Mouse (Mus musculus): Measurements from ENCODE around the gene Large2.
A peak's percentile ranks its signal among the peaks of the same experiment; 100 is the strongest.

The Large2 gene

GRCm38 (mm10) chr2:92390206-92390930 is 15.7 kb upstream of the Large2 start:
- DNase-seq (ENCODE audit: low spot score in 2 of 2), result no peak

DNA sequence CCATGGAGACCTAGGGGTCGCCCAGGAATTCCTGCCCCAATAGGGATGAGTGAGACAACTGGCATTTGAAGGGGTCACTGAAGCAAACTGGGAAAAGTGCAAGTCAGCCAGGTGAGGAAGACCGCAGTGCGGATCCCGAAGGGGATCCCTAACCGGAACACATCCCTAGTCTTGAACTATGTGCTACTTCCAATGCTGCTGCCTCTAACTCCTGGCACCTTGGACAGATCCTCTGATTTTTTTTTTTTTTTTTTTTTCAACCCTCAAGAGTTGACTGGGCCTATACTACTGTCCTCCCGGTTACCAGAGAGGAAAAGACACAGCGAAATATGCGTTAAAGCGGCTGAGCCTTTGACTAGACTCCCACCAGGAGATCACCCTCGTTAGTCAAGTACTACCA is 15.0 kb upstream of the Large2 start:
- DNase-seq (ENCODE audit: low spot score in 2 of 2), result no peak

- DNase-seq (ENCODE audit: low spot score in 2 of 2), result peak; percentile 80
Observed at GRCm38 (mm10) chr2:92388891-92389641, 14.4 kb upstream of the Large2 start.

GRCm38 (mm10) chr2:92388081-92388517 is 13.4 kb upstream of the Large2 start:
- no peak for DNase-seq (ENCODE audit: low spot score in 2 of 2)

GRCm38 (mm10) chr2:92387646-92388045 is 13.0 kb upstream of the Large2 start:
- DNase-seq (ENCODE audit: low spot score in 2 of 2), result peak in 1 of 2 experiments; percentile 52

DNA sequence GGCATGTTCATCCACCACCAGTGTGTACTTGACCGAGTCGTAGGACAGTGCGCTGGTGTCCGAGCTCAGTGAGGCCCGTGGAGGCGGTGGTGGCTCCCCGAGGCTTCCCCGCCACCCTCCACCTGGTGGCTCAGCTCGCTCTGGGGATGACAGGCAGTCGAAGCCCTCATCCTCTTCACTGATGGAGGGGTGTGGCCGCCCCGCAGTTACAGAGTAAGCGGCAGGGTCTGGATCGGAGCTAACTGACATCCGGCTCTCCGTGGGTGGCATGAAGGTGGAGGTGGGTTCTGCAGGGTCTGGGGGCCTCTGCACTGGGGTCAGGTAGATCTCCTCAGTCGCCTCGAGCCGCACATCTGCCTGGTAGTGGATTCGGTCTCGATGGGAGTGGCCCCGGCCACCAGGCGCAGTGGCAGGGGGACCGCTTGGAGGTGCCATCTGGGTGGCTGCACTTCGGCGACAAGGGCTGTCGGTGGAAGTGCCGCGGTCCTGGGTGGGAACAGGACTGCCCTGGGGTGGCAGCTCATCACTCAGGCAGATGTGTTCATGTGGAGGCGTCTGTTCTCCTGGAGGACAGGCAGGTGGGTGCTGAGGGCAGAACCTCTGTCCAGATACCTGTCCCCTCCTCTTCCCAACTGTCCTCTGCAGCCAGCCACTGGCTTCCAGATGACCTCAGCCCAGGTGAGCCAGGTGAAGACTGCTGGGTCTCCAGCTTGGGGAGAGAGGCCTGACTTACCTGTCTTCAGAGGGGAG is 12.3 kb upstream of the Large2 start:
- DNase-seq (ENCODE audit: low spot score in 2 of 2), result no peak

DNA sequence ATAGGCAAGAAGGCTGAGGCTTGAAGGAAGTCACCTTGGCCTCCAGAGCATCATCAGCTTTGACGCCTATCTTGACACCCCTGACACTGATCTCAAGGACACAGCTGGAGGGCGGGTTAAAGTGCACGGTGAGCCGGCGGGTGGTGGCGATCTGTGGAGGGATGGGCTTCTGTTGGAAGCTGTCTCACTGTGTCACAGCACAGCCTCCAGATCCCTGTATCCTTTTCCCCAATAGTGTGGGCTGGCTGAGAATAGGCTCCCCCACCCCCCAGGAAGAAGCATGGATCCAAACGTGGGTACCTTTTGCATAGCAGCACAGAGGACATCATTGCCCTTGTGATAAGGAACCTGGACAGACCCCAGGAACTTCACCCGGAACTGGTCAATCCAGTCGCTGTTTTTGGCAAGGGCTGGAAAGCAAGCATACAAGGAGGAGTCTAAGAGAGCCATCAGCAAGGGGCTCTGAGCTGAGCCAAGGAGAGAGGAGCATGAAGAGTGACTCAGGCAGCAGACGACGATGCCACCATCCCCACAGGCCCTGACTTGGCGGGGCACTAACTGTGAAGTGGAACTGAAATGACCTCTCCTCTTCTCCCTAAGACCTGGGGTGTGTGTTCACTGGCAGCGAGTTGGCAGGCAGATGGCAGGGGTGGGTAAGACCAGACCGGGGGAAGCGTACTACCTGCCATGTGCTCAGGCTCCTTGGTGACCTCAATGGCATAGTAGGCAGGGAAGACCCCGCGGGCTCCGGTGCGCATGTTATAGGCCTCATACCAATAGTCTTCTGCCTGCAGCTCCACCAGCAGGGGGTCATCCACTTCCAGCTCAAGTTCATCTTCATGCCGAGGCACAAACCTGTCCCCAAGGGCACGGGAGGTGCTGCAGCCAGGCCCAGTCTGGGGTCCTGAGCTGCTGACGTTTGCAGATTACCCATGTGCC is 10.7 kb upstream of the Large2 start:
- DNase-seq (ENCODE audit: low spot score in 2 of 2), result no peak

DNA sequence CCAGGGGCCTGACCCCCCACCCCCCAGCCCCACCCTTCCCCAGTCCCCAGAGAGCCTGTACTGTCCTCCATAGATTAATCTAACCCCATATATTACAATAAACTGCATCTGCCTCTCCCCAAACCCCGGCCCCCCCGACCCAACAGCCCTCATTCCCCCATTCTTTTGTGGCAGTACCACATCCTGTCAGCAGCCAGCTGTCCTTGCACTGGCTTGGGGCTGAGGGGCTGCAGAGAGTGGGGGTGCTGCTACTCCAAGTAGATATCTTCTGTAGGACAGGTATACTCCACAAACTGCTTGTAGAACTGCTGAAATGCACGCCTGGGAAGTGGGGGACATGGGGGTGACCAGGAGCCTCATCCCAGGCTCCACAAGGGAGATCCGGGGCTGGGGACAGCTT is 9.4 kb upstream of the Large2 start:
- no peak for DNase-seq (ENCODE audit: low spot score in 2 of 2)

- DNase-seq (ENCODE audit: low spot score in 2 of 2), result no peak
Observed at GRCm38 (mm10) chr2:92382759-92383158, 8.1 kb upstream of the Large2 start.

GRCm38 (mm10) chr2:92381901-92382588 is 7.4 kb upstream of the Large2 start, which contains the start of gene 1700029I15Rik:
TSS of gene 1700029I15Rik (plus strand) at chr2:92382538.
- no peak for DNase-seq (ENCODE audit: low spot score in 2 of 2)

DNA sequence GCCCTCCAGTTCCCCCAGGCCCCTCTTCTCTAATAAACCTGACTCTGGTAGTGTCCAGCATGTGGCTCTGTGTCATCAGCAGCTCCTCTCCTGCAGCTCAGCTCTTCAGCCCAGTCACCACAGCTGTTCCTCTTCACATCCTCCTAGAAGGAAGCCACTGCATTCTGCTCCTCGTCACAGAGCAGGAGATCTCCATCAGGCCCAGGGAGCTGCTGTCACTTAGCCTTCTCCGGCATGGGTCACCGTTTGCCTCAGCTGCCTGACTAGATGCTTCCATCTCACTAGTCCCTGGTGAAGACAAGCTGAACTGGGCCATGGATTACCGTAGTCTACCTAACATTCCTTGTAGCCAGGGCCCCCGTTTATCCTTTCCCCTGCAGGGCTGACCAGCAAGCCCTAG is 6.5 kb upstream of the Large2 start:
- DNase-seq (ENCODE audit: low spot score in 2 of 2), result no peak

DNA sequence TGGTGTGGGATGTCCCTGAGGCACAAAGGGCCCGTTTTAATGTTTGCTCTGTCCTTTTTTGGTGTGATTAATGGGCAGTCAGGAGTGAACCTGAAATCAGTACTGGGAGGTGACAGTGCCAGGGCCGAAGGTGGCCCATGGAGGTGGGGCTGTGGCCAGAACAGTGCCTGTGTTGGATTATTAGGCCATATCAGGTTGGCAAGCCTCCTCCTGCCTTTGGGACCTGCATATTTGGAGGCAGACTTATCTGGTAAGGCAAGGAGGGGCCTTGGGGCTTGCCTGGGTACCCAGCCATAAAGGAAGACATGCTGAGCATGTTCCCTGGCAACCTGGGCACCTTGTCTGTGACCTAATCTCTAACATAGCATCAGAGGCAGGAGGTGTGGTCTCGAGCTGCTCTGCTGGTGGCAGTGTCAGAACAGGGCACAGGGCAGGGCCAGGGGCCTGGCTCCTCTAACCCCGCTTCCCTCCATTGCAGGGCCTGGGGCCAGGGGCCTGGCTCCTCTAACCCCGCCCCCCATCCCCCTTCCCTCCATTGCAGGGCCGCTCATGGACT is 5.9 kb upstream of the Large2 start:
- DNase-seq (ENCODE audit: low spot score in 2 of 2), result no peak

DNA sequence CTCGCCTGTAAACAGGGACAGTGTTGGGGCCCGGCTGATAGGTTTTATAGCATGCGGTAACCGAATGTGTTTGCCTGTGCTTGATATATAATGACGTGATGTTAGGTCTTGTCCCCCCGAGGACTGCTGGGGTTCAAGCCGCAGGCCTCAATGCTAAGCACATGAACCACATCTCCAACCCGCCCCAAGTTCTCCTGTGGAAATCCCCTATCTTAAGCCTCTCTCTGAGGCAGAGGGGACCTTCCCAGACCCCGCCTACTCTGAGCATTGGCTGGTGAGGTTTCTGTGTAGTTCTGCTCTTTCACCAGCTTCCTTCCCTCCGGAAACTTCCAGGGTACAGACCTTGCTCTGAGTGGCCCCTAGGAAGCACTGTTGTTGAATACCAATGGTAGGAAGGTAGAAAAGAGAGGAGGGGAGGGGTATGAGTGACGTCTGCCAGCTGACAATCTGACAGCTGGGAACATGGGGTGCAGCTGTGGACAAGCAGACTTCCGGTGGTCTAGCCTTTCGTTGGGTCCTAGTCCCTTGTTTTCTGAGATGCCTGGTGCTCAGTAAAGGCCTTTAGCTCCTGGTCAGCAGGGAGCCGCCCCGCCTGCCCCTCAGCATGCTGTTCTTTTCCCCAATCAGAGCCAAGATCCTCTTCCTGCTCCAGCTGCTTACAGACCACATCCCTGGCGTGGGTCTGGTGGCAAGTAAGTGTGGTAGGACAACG is 5.3 kb upstream of the Large2 start:
- no peak for DNase-seq (ENCODE audit: low spot score in 2 of 2)

GRCm38 (mm10) chr2:92377320-92377719 is 2.7 kb upstream of the Large2 start:
- DNase-seq (ENCODE audit: low spot score in 2 of 2), result no peak

GRCm38 (mm10) chr2:92376300-92376699 is 1.6 kb upstream of the Large2 start:
- DNase-seq (ENCODE audit: low spot score in 2 of 2), result no peak

- no peak for DNase-seq (ENCODE audit: low spot score in 2 of 2)
Observed at GRCm38 (mm10) chr2:92375788-92376187, 1.1 kb upstream of the Large2 start.

- DNase-seq (ENCODE audit: low spot score in 2 of 2), result peak; percentile 78 to 85
Observed at GRCm38 (mm10) chr2:92375099-92375623, 492 bp upstream of the Large2 start.

- no peak for DNase-seq (ENCODE audit: low spot score in 2 of 2)
Observed at GRCm38 (mm10) chr2:92373437-92373813, 1.2 kb downstream of the Large2 start.

GRCm38 (mm10) chr2:92372767-92373436 is 1.8 kb downstream of the Large2 start:
- no peak for DNase-seq (ENCODE audit: low spot score in 2 of 2)
